Mouse (Mus musculus): ENCODE data around the gene Dnah11. TPM values are rescaled to one million over a fixed set of nuclear protein-coding genes. Genes with fewer than 3 reads are reported as not detected.
A peak's percentile ranks its signal among the peaks of the same experiment; 100 is the strongest.

Dnah11 gene
- total and polyA plus RNA-seq, 2 experiments from 2014 or later = 0.17 to 1.9 TPM

DNA sequence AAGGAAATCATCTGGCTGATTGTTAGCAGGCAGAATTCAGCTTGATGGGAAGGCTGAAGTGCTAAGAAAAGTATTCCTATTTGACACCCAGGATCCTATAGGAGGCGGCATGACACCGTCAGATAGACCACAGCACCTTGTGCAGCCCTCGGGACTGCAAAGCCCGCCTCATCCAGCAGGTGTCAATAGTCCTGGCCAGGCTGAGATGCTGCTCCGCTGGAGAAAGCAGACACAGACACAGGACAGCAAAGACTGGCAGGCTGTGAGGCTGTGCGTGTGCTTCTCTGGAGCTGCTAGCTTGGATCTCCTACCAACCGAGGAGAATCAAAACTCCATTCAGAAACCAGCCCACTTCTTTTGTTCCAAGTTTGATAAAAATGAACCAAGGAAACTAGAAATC, 205.3 kb downstream of the Dnah11 start:
- Histone ChIP-seq H3K4me1 (ENCODE audit: insufficient read depth) (peaks cover 4% of the 10 kb centered on the region), H3K4me2 (ENCODE audit: low read depth) (no peak overlapping the region), H3K36me3 (ENCODE audit: insufficient read depth) (no peaks in the 10 kb centered on the region), H3K9ac (no peak overlapping the region), H3K27ac (ENCODE audit: low read depth, low read length) (no peak overlapping the region), H3K4me3 (ENCODE audit: low read depth, low read length) (no peak overlapping the region), H3K9me3 (ENCODE audit: low read length) (no peaks in the 10 kb centered on the region), H3K27me3 (ENCODE audit: insufficient read depth, low read length) (peaks cover 7% of the 10 kb centered on the region; the same call in 1 of the 2 replicates)
- ATAC-seq = peak; percentile 93
- peak; percentile 97 for TF ChIP-seq CTCF (IDR thresholded peaks at IDR 0.05; ENCODE audit: low read depth)
- DNase-seq = peak; percentile 87
- 3% methylated on average over 7 of the region's 7 CpGs for WGBS

GRCm38 (mm10) chr12:117989018-117989828, 209.6 kb downstream of the Dnah11 start:
- WGBS = 4% methylated on average over 11 of the region's 11 CpGs
- Histone ChIP-seq H3K4me2 (ENCODE audit: low read depth) (peak overlapping the region; percentile 20), H3K9me3 (ENCODE audit: low read length) (no peaks in the 10 kb centered on the region), H3K36me3 (ENCODE audit: insufficient read depth) (no peaks in the 10 kb centered on the region), H3K27me3 (ENCODE audit: insufficient read depth, low read length) (peaks cover 7% of the 10 kb centered on the region; the same call in 1 of the 2 replicates), H3K4me1 (ENCODE audit: insufficient read depth) (peaks cover 4% of the 10 kb centered on the region), H3K27ac (ENCODE audit: low read depth, low read length) (no peak overlapping the region), H3K9ac (no peak overlapping the region), H3K4me3 (ENCODE audit: low read depth, low read length) (no peak overlapping the region)
- no peak for TF ChIP-seq CTCF (IDR thresholded peaks at IDR 0.05; ENCODE audit: low read depth)
- peak; percentile 83 for ATAC-seq
- DNase-seq = peak; percentile 66

DNA sequence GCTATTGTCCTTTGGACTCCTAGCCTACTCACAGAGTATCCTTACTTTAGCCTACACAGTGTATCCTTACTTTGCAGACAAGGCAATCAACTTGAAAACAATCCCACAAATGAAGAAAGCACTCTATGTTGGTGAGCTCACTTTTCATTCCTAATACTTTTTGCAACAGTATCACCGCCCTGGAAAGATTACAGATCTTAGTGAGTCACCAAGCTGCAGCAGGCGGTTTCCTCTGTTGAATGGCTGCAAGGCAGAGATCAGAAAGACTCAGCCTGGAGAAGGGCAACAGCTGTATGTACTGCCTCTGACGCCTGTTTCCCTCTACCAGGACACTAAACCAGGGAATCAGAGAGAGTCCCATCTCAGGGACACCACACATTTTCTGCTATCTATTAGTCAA, 218.5 kb downstream of the Dnah11 start:
- Histone ChIP-seq H3K4me2 (ENCODE audit: low read depth) (no peak overlapping the region), H3K4me3 (ENCODE audit: low read depth, low read length) (no peak overlapping the region), H3K36me3 (ENCODE audit: insufficient read depth) (no peaks in the 10 kb centered on the region), H3K4me1 (ENCODE audit: insufficient read depth) (no peaks in the 10 kb centered on the region), H3K9ac (no peak overlapping the region), H3K9me3 (ENCODE audit: low read length) (no peaks in the 10 kb centered on the region), H3K27me3 (ENCODE audit: insufficient read depth, low read length) (peaks cover 6% of the 10 kb centered on the region; the same call in 1 of the 2 replicates), H3K27ac (ENCODE audit: low read depth, low read length) (no peak overlapping the region)
- TF ChIP-seq CTCF (IDR thresholded peaks at IDR 0.05; ENCODE audit: low read depth) = no peak
- 76% methylated on average over 3 of the region's 3 CpGs for WGBS
- DNase-seq (no peak), ATAC-seq (no peak)

DNA sequence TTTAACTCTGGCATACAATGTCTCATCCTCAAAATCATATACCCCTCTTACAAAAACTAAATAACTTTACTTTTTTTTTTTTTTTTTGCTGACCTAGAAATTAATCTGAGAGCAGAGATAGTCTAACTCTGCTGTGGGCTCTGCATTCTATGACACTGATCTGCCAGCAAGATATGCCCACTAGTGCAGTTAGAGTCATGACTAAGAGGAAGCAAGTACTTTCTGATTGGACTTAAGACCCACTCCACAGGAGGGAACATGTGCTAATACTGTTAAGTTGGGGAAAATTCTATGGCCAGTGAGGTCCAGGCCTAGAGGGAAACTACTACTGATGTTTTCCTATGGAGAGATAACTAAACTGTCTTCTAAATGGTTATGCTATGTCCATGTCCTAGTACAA, 225.1 kb downstream of the Dnah11 start:
- no peaks in the 10 kb centered on the region for H3K4me1 ChIP-seq (ENCODE audit: insufficient read depth)
- ATAC-seq (no peak), DNase-seq (no peak)
- H3K27me3 ChIP-seq (ENCODE audit: insufficient read depth, low read length) = no peaks in the 10 kb centered on the region
- no peak overlapping the region for H3K27ac ChIP-seq (ENCODE audit: low read depth, low read length)
- H3K9ac ChIP-seq = no peak overlapping the region
- no peak overlapping the region for H3K4me2 ChIP-seq (ENCODE audit: low read depth)
- no peaks in the 10 kb centered on the region for H3K9me3 ChIP-seq (ENCODE audit: low read length)
- H3K4me3 ChIP-seq (ENCODE audit: low read depth, low read length) = no peak overlapping the region
- TF ChIP-seq CTCF (IDR thresholded peaks at IDR 0.05; ENCODE audit: low read depth) = no peak
- no peaks in the 10 kb centered on the region for H3K36me3 ChIP-seq (ENCODE audit: insufficient read depth)

- no peaks in the 10 kb centered on the region for H3K4me1 ChIP-seq (ENCODE audit: insufficient read depth)
- ATAC-seq (no peak), DNase-seq (no peak)
- H3K9me3 ChIP-seq (ENCODE audit: low read length) = no peaks in the 10 kb centered on the region
- no peak for TF ChIP-seq CTCF (IDR thresholded peaks at IDR 0.05; ENCODE audit: low read depth)
- WGBS = 66% methylated on average over 2 of the region's 2 CpGs
- no peak overlapping the region for H3K4me3 ChIP-seq (ENCODE audit: low read depth, low read length)
- H3K27ac ChIP-seq (ENCODE audit: low read depth, low read length) = no peak overlapping the region
- H3K27me3 ChIP-seq (ENCODE audit: insufficient read depth, low read length) = no peaks in the 10 kb centered on the region; the same call in 1 of the 2 replicates
- H3K4me2 ChIP-seq (ENCODE audit: low read depth) = no peak overlapping the region
- H3K9ac ChIP-seq = no peak overlapping the region
- H3K36me3 ChIP-seq (ENCODE audit: insufficient read depth) = no peaks in the 10 kb centered on the region
These were observed 236.1 kb downstream of the Dnah11 start for GRCm38 (mm10) chr12:117962698-117963097.

GRCm38 (mm10) chr12:117959213-117959612, 239.6 kb downstream of the Dnah11 start:
- no peaks in the 10 kb centered on the region for H3K4me1 ChIP-seq (ENCODE audit: insufficient read depth)
- no peak overlapping the region for H3K4me3 ChIP-seq (ENCODE audit: low read depth, low read length)
- DNase-seq = no peak
- ATAC-seq = no peak
- no peak overlapping the region for H3K27ac ChIP-seq (ENCODE audit: low read depth, low read length)
- no peaks in the 10 kb centered on the region for H3K27me3 ChIP-seq (ENCODE audit: insufficient read depth, low read length)
- TF ChIP-seq CTCF (IDR thresholded peaks at IDR 0.05; ENCODE audit: low read depth) = no peak
- H3K36me3 ChIP-seq (ENCODE audit: insufficient read depth) = no peaks in the 10 kb centered on the region
- no peak overlapping the region for H3K9ac ChIP-seq
- H3K9me3 ChIP-seq (ENCODE audit: low read length) = no peaks in the 10 kb centered on the region
- no peak overlapping the region for H3K4me2 ChIP-seq (ENCODE audit: low read depth)

DNA sequence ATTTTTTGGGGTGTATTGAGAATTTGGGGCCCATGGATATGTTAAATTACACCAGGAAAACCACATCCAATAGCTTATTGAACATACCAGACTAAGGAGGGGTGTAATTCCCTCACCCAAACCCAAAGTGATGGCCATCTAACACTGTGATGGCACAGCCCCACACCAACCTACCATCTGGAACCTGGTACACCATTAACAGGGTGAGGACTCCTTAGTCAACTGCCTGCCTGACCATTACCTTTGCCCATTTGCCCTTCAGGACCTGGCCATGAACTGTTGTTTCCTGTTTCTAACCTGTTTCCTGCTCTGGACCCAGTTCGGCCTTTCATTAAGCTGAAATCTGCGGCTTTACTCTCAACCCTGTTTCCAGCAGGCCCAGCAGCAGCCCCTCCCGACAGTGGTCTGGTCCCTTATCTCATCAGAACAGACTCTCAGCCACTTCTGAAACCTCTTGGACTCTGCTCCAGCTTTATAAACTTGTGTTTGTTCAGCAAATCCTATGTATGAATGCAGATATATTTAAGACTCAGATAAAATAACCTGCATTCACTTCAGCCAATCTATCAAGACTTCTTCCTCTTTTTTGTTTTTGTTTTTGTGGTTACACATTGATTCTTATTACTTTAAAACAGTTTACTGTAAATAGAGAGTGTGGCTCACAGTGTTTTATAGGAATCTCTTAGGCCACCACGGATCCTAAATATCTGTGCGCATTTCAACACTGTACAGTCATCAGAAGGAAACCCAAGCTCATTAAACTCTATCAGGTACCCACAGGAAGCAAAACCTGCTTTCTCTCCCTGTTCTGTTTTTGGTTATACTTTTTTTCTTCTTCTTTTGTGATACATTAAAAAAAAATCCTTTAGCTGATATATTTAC, 251.8 kb downstream of the Dnah11 start:
- no peak for ATAC-seq
- WGBS = 91% methylated on average over 5 of the region's 5 CpGs
- H3K4me1 ChIP-seq (ENCODE audit: insufficient read depth) = no peaks in the 10 kb centered on the region
- H3K9ac ChIP-seq = no peak overlapping the region
- no peak for DNase-seq
- no peak overlapping the region for H3K4me2 ChIP-seq (ENCODE audit: low read depth)
- no peaks in the 10 kb centered on the region for H3K36me3 ChIP-seq (ENCODE audit: insufficient read depth)
- no peak overlapping the region for H3K4me3 ChIP-seq (ENCODE audit: low read depth, low read length)
- TF ChIP-seq CTCF (IDR thresholded peaks at IDR 0.05; ENCODE audit: low read depth) = no peak
- H3K27ac ChIP-seq (ENCODE audit: low read depth, low read length) = no peak overlapping the region
- no peaks in the 10 kb centered on the region for H3K27me3 ChIP-seq (ENCODE audit: insufficient read depth, low read length)
- no peaks in the 10 kb centered on the region for H3K9me3 ChIP-seq (ENCODE audit: low read length)
